Mouse (Mus musculus) cerebellum, adult 11-12 months (tissue): ENCODE results near the gene Gmip.

Experiments
- DNase-seq: peaks from one replicate; pipeline ENCODE4 v3.0.0; 2022

Gmip gene

GRCm38 (mm10) chr8:69867696-69868326, 59.3 kb downstream of the Gmip start:
- DNase-seq: no peak

- peak; percentile 75 for DNase-seq
Measured at GRCm38 (mm10) chr8:69870003-69870765, 61.7 kb downstream of the Gmip start.

GRCm38 (mm10) chr8:69870907-69871306, 62.4 kb downstream of the Gmip start:
- DNase-seq: no peak
